Comparison of ENCODE assay signal across 8 mouse cellular contexts in the genomic region with DNA sequence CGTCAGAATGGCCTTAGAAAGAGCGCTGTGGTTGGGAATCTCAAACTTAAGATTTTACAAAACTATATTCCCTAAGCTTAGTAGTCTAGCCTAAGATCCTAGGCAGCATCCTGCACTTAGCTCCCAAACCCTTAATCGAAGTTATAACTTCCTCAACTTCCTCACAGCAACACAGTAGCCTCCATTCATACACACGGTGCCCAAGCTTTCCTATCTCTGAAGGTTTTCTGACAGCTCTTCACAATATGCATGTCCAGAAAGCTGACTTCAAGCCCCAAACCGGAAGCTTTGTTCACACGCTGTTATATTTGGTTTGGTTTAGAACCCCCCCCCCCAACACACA. TPM values are rescaled to one million over a fixed set of nuclear protein-coding genes. Genes with fewer than 3 reads are reported as not detected.
DNase-seq lines count a peak whose midpoint lies in the region; ATAC-seq and TF ChIP-seq lines count a peak whose summit lies in the region.

No protein-coding gene starts in this region.

- peaks cover 12% of the 10 kb centered on the region for H3K36me3 ChIP-seq in heart, embryonic 11.5 days (ENCODE audit: control insufficient read depth, insufficient read depth, low read length)
- H3K36me3 ChIP-seq in ES-Bruce4 (ENCODE audit: control insufficient read depth, insufficient read depth, low read length, poor library complexity, severe bottlenecking), result no peaks in the 10 kb centered on the region
- H3K36me3 ChIP-seq in forebrain, postnatal 0 days (ENCODE audit: insufficient read depth), result peaks cover 31% of the 10 kb centered on the region
- peaks cover 17% of the 10 kb centered on the region; the same call in 1 of the 2 replicates for H3K36me3 ChIP-seq in macrophage (ENCODE audit: inconsistent target)

- peak overlapping the region; percentile 72 for H3K4me2 ChIP-seq in heart, embryonic 11.5 days
- H3K4me2 ChIP-seq in forebrain, postnatal 0 days (ENCODE audit: low read depth), result peak overlapping the region; percentile 63

- no peaks in the 10 kb centered on the region for H3K9me3 ChIP-seq in heart, embryonic 11.5 days (replicated peaks; ENCODE audit: control insufficient read depth, low read length)
- no peaks in the 10 kb centered on the region for H3K9me3 ChIP-seq in ES-Bruce4 (replicated peaks; ENCODE audit: control insufficient read depth, insufficient read depth, low read length, poor library complexity, severe bottlenecking)
- H3K9me3 ChIP-seq in forebrain, postnatal 0 days (ENCODE audit: low read length), result no peaks in the 10 kb centered on the region

- no peak for TF ChIP-seq CTCF in ES-Bruce4 (IDR thresholded peaks at IDR 0.05; ENCODE audit: low read depth, low read length)
- no peak for TF ChIP-seq CTCF in forebrain, postnatal 0 days (IDR thresholded peaks at IDR 0.05; ENCODE audit: low read depth)

- no peaks in the 10 kb centered on the region for H3K27me3 ChIP-seq in heart, embryonic 11.5 days (ENCODE audit: control insufficient read depth, insufficient read depth, low read length)
- no peaks in the 10 kb centered on the region for H3K27me3 ChIP-seq in ES-Bruce4 (ENCODE audit: control insufficient read depth, insufficient read depth, low read length, poor library complexity, severe bottlenecking)
- H3K27me3 ChIP-seq in forebrain, postnatal 0 days (ENCODE audit: insufficient read depth, low read length), result no peaks in the 10 kb centered on the region

- peak overlapping the region; percentile 83 for H3K27ac ChIP-seq in heart, embryonic 11.5 days (ENCODE audit: low read depth, low read length)
- H3K27ac ChIP-seq in ES-Bruce4 (ENCODE audit: insufficient read depth, low read length) (no peak overlapping the region), macrophage (peak overlapping the region; percentile 62)
- H3K27ac ChIP-seq in forebrain, postnatal 0 days (ENCODE audit: low read depth, low read length), result peak overlapping the region; percentile 99

- TF ChIP-seq EP300 in ES-Bruce4 (IDR thresholded peaks at IDR 0.05; ENCODE audit: insufficient read depth, low read depth, low read length), result no peak

- 20% methylated on average over 6 of the region's 6 CpGs for WGBS in heart, embryonic 11.5 days (ENCODE audit: insufficient replicate concordance)
- 21% methylated on average over 6 of the region's 6 CpGs for WGBS in forebrain, postnatal 0 days
- WGBS in macrophage (ENCODE audit: missing documents), result 21% methylated on average over 6 of the region's 6 CpGs

- H3K79me2 ChIP-seq in macrophage (ENCODE audit: inconsistent target), result no peaks in the 10 kb centered on the region

- TF ChIP-seq POLR2A in ES-Bruce4 (IDR thresholded peaks at IDR 0.05; ENCODE audit: insufficient read depth, low read length), result no peak

- no peak for ATAC-seq in heart, embryonic 11.5 days (replicated peaks; ENCODE audit: insufficient number of reproducible peaks, low FRiP score, low TSS enrichment)
- no peak; the same call in 1 of the 2 replicates for ATAC-seq in forebrain, postnatal 0 days
- ATAC-seq in cerebellum, adult (ENCODE audit: insufficient number of reproducible peaks, low FRiP score, low TSS enrichment), result no peak

- H3K9ac ChIP-seq in heart, embryonic 11.5 days (ENCODE audit: low read depth, low read length), result peak overlapping the region; percentile 77
- H3K9ac ChIP-seq in ES-Bruce4 (ENCODE audit: low read depth, poor library complexity, severe bottlenecking), result no peak overlapping the region
- peak overlapping the region; percentile 82 for H3K9ac ChIP-seq in forebrain, postnatal 0 days

- no peak for DNase-seq in heart, adult 8-10 months (ENCODE audit: low spot score)
- no peak for DNase-seq in forebrain, postnatal 0 days
- no peak for DNase-seq in adrenal gland, adult 18-20 months (ENCODE audit: low spot score in 2 of 2)
- DNase-seq in layer of hippocampus, adult 18-20 months (ENCODE audit: low spot score in 2 of 2), result no peak

- H3K4me1 ChIP-seq in heart, embryonic 11.5 days (ENCODE audit: control insufficient read depth, insufficient read depth, low read length), result peaks cover 8% of the 10 kb centered on the region; the same call in 1 of the 2 replicates
- no peaks in the 10 kb centered on the region for H3K4me1 ChIP-seq in ES-Bruce4 (ENCODE audit: control insufficient read depth, insufficient read depth, low read length)
- peaks cover 9% of the 10 kb centered on the region for H3K4me1 ChIP-seq in forebrain, postnatal 0 days (ENCODE audit: insufficient read depth)

- peak overlapping the region; percentile 81 for H3K4me3 ChIP-seq in heart, embryonic 11.5 days (ENCODE audit: low read depth, low read length)
- H3K4me3 ChIP-seq in ES-Bruce4 (ENCODE audit: low read depth, low read length) (peak overlapping the region; percentile 96), macrophage (ENCODE audit: inconsistent target) (peak overlapping the region; percentile 83)
- peak overlapping the region; percentile 81 for H3K4me3 ChIP-seq in forebrain, postnatal 0 days (ENCODE audit: low read depth, low read length)

RNA-seq across cellular contexts. Expression of a gene that starts 0.9 kb away (rescaled TPM):
- polyA plus RNA-seq in heart, embryonic 11.5 days (2014; fragmentation: Nextera tagmentation; extraction: Ambion mirVana), result 12.3 and 16.1 TPM in 2 replicates
- 1 to 10 TPM; 3.8 to 5.7 (median 5.3) TPM for total RNA-seq in heart, adult 8-10 months (2022)
- polyA plus RNA-seq in ES-Bruce4 (2011; ENCODE audit: insufficient read depth, insufficient read length, low read depth, missing spikeins) (14.8 and 16.1 TPM in 2 replicates), macrophage (2018) (4.1 to 7.6 TPM (median 5.6 TPM) in 3 replicates)
- 17.2 and 23.0 TPM in 2 replicates for total RNA-seq in forebrain, postnatal 0 days (2014; rRNA removed)
- 15.3 and 16.1 TPM in 2 replicates for polyA plus RNA-seq in forebrain, postnatal 0 days (2015; fragmentation: Nextera tagmentation; extraction: Ambion mirVana)
- 10 to 100 TPM in 4 of 26 experiments, 1 to 10 TPM in 19, under 1 TPM in 3; 0.52 to 14.4 (median 4.4) TPM for total RNA-seq in macrophage (2018; cell fraction: chromatin; rRNA removed)
- 1 to 10 TPM; 2.9 to 8.6 (median 5.6) TPM for total RNA-seq in macrophage (2018; cell fraction: cytosol; rRNA removed)
- 10 to 100 TPM in 1 of 26 experiments, 1 to 10 TPM in 25; 1.7 to 11.9 (median 4.7) TPM for total RNA-seq in macrophage (2018; cell fraction: nucleus; rRNA removed)
- total RNA-seq in adrenal gland, adult 18-20 months (2021), result 10 to 100 TPM; 11.7 to 13.0 TPM
- total RNA-seq in layer of hippocampus, adult 18-20 months (2021), result 10 to 100 TPM; 12.8 to 15.5 TPM

RNA-seq across cellular contexts. Expression of a gene that starts 23.2 kb away (rescaled TPM):
- 13.3 and 14.6 TPM in 2 replicates for polyA plus RNA-seq in heart, embryonic 11.5 days (2014; fragmentation: Nextera tagmentation; extraction: Ambion mirVana)
- total RNA-seq in heart, adult 8-10 months (2022), result 10 to 100 TPM; 59.7 to 77.9 (median 72.2) TPM
- polyA plus RNA-seq in ES-Bruce4 (2011; ENCODE audit: insufficient read depth, insufficient read length, low read depth, missing spikeins), result 107 and 130 TPM in 2 replicates
- 52.8 and 60.5 TPM in 2 replicates for total RNA-seq in forebrain, postnatal 0 days (2014; rRNA removed)
- polyA plus RNA-seq in forebrain, postnatal 0 days (2015; fragmentation: Nextera tagmentation; extraction: Ambion mirVana), result 9.8 and 11.2 TPM in 2 replicates
- 10 to 100 TPM; 17.1 to 63.6 (median 43.2) TPM for total RNA-seq in macrophage (2018; cell fraction: chromatin; rRNA removed)
- 10 to 100 TPM; 35.7 to 53.9 (median 45.4) TPM for total RNA-seq in macrophage (2018; cell fraction: cytosol; rRNA removed)
- 10 to 100 TPM; 20.7 to 59.0 (median 40.8) TPM for total RNA-seq in macrophage (2018; cell fraction: nucleus; rRNA removed)
- 30.7 to 40.5 TPM (median 31.0 TPM) in 3 replicates for polyA plus RNA-seq in macrophage (2018)
- total RNA-seq in adrenal gland, adult 18-20 months (2021), result 10 to 100 TPM; 92.4 to 96.3 TPM
- total RNA-seq in layer of hippocampus, adult 18-20 months (2021), result 10 to 100 TPM; 87.8 to 89.6 TPM

RNA-seq across cellular contexts. Expression of a gene that starts 46.3 kb away (rescaled TPM):
- 73.0 and 83.1 TPM in 2 replicates for polyA plus RNA-seq in heart, embryonic 11.5 days (2014; fragmentation: Nextera tagmentation; extraction: Ambion mirVana)
- total RNA-seq in heart, adult 8-10 months (2022), result 10 to 100 TPM; 33.9 to 38.6 (median 37.7) TPM
- polyA plus RNA-seq in ES-Bruce4 (2011; ENCODE audit: insufficient read depth, insufficient read length, low read depth, missing spikeins) (179 and 182 TPM in 2 replicates), macrophage (2018) (60.8 to 81.1 TPM (median 62.9 TPM) in 3 replicates)
- 108 and 128 TPM in 2 replicates for total RNA-seq in forebrain, postnatal 0 days (2014; rRNA removed)
- polyA plus RNA-seq in forebrain, postnatal 0 days (2015; fragmentation: Nextera tagmentation; extraction: Ambion mirVana), result 90.5 and 105 TPM in 2 replicates
- total RNA-seq in macrophage (2018; cell fraction: chromatin; rRNA removed), result 100 to 1,000 TPM in 22 of 26 experiments, 10 to 100 TPM in 4; 78.6 to 300 (median 190) TPM
- 10 to 100 TPM; 50.6 to 74.3 (median 65.3) TPM for total RNA-seq in macrophage (2018; cell fraction: cytosol; rRNA removed)
- total RNA-seq in macrophage (2018; cell fraction: nucleus; rRNA removed), result 100 to 1,000 TPM in 16 of 26 experiments, 10 to 100 TPM in 10; 64.4 to 276 (median 115) TPM
- 10 to 100 TPM; 53.5 to 72.4 TPM for total RNA-seq in adrenal gland, adult 18-20 months (2021)
- total RNA-seq in layer of hippocampus, adult 18-20 months (2021), result 10 to 100 TPM; 82.7 to 88.7 TPM

RNA-seq across cellular contexts. Expression of a gene that starts 54.9 kb away (rescaled TPM):
- polyA plus RNA-seq in heart, embryonic 11.5 days (2014; fragmentation: Nextera tagmentation; extraction: Ambion mirVana), result 58.3 and 60.2 TPM in 2 replicates
- total RNA-seq in heart, adult 8-10 months (2022), result 10 to 100 TPM; 23.2 to 30.1 (median 25.8) TPM
- 42.3 and 44.5 TPM in 2 replicates for polyA plus RNA-seq in ES-Bruce4 (2011; ENCODE audit: insufficient read depth, insufficient read length, low read depth, missing spikeins)
- 39.1 and 45.0 TPM in 2 replicates for total RNA-seq in forebrain, postnatal 0 days (2014; rRNA removed)
- polyA plus RNA-seq in forebrain, postnatal 0 days (2015; fragmentation: Nextera tagmentation; extraction: Ambion mirVana), result 22.4 and 28.4 TPM in 2 replicates
- total RNA-seq in macrophage (2018; cell fraction: chromatin; rRNA removed), result 100 to 1,000 TPM in 1 of 26 experiments, 10 to 100 TPM in 25; 23.0 to 105 (median 64.1) TPM
- total RNA-seq in macrophage (2018; cell fraction: cytosol; rRNA removed), result 10 to 100 TPM; 21.3 to 64.8 (median 40.1) TPM
- total RNA-seq in macrophage (2018; cell fraction: nucleus; rRNA removed), result 10 to 100 TPM; 16.7 to 69.6 (median 45.1) TPM
- 34.1 to 39.3 TPM (median 37.5 TPM) in 3 replicates for polyA plus RNA-seq in macrophage (2018)
- total RNA-seq in adrenal gland, adult 18-20 months (2021), result 10 to 100 TPM; 63.5 to 69.2 TPM
- 10 to 100 TPM; 49.9 to 51.3 TPM for total RNA-seq in layer of hippocampus, adult 18-20 months (2021)
